Mouse (Mus musculus) olfactory bulb, adult 2 months (tissue): ENCODE measurements around the gene Zdhhc18.

ENCODE experiments used
- CTCF ChIP-seq: fragments of 200-500 bp; IDR thresholded peaks from 2 replicates; pipeline ENCODE4 v1.5.1; 2012; ENCODE audit warnings: low read depth, mild to moderate bottlenecking, low read length, moderate library complexity; ENCODE audit not compliant: insufficient read depth
- POLR2A ChIP-seq: fragments of 200-500 bp; IDR thresholded peaks from 2 replicates; pipeline ENCODE4 v1.6.1; 2012; ENCODE audit warnings: mild to moderate bottlenecking, low read depth, low read length, moderate library complexity; ENCODE audit not compliant: insufficient read depth

- TF ChIP-seq CTCF (no peak), POLR2A (no peak)
These were observed 80.5 kb downstream of the Zdhhc18 start for GRCm38 (mm10) chr4:133569291-133570065.
